Mouse (Mus musculus) macrophage (primary cell): ENCODE data around the gene Fcor. TPM values are rescaled to one million over a fixed set of nuclear protein-coding genes. Genes with fewer than 3 reads are reported as not detected.

ENCODE experiments used
- H3K27ac ChIP-seq: fragments of 350-480 bp; formaldehyde crosslinking; 2 replicates; pipeline ENCODE4 v1.9.0; 2021
- H3K36me3 ChIP-seq: fragments of 350-480 bp; formaldehyde crosslinking; 2 replicates; pipeline ENCODE4 v1.9.0; 2021; ENCODE audit errors: inconsistent target
- H3K4me3 ChIP-seq: fragments of 350-480 bp; formaldehyde crosslinking; 2 replicates; pipeline ENCODE4 v1.9.0; 2021; ENCODE audit errors: inconsistent target
- H3K79me2 ChIP-seq: fragments of 350-480 bp; formaldehyde crosslinking; 2 replicates; pipeline ENCODE4 v1.9.0; 2021; ENCODE audit errors: inconsistent target
- WGBS: methylation state at CpG from one replicate; pipeline ENCODE4 v1.1.7; 2026; ENCODE audit warnings: inconsistent platforms; ENCODE audit not compliant: missing documents; 5-methylcytosine and 5-hydroxymethylcytosine counted together
- polyA plus RNA-seq: library from polyadenylated mRNA; stranded (reverse); fragments of 250-400 nt; gene quantifications from 3 replicates; pipeline ENCODE4 v1.2.4, GENCODE M21; 2018; ENCODE audit warnings: inconsistent platforms

Fcor gene
- polyA plus RNA-seq, 1 experiment from 2014 or later = 1.5 TPM

- peaks cover 44% of the 10 kb centered on the region for H3K79me2 ChIP-seq
- peak within 1 kb of the TSS; percentile 46 for H3K27ac ChIP-seq
- peaks cover 32% of the 10 kb centered on the region for H3K36me3 ChIP-seq
- 1% methylated on average over 36 of the region's 37 CpGs for WGBS
- H3K4me3 ChIP-seq = peak within 1 kb of the TSS; percentile 99
Measured at GRCm38 (mm10) chr8:3621199-3621970, 50.8 kb downstream of the Fcor start, which contains the start of the genes Xab2 and Pet100. Gene Xab2 (minus strand): TSS chr8:3621316. Gene Pet100 (plus strand): TSS chr8:3621548.

Other genes starting within 250 kb of the Fcor start
- gene Pex11g, start 204.7 kb downstream of the Fcor start, polyA plus RNA-seq = 1.0 to 2.3 TPM (median 1.1 TPM) in 3 replicates
- gene Tex45, start 201.5 kb downstream of the Fcor start, polyA plus RNA-seq = not detected in 3 replicates
- gene Zfp358, start 179.2 kb downstream of the Fcor start, polyA plus RNA-seq = 7.9 to 23.2 TPM (median 13.3 TPM) in 3 replicates
- 50.2 to 92.5 TPM (median 73.4 TPM) in 3 replicates for gene Mcoln1, start 171.9 kb downstream of the Fcor start, polyA plus RNA-seq
- gene Pnpla6, start 157.0 kb downstream of the Fcor start, polyA plus RNA-seq = 10.2 to 19.0 TPM (median 11.7 TPM) in 3 replicates
- not detected in 3 replicates for gene C330021F23Rik, start 104.4 kb downstream of the Fcor start, polyA plus RNA-seq
- 0.52 to 1.1 TPM in 2 of 3 replicates, not detected in the other for gene Camsap3, start 85.1 kb downstream of the Fcor start, polyA plus RNA-seq
- gene Xab2, start 51.0 kb downstream of the Fcor start, polyA plus RNA-seq = 26.9 to 29.7 TPM (median 28.8 TPM) in 3 replicates
- 35.9 to 49.5 TPM (median 43.3 TPM) in 3 replicates for gene Pet100, start 50.8 kb downstream of the Fcor start, polyA plus RNA-seq
- not detected in 3 replicates for gene Pcp2, start 46.8 kb downstream of the Fcor start, polyA plus RNA-seq
- 121 to 243 TPM (median 173 TPM) in 3 replicates for gene Stxbp2, start 41.4 kb downstream of the Fcor start, polyA plus RNA-seq
- gene Retn, start 16.6 kb downstream of the Fcor start, polyA plus RNA-seq = not detected in 3 replicates
- 0.22 to 0.92 TPM (median 0.34 TPM) in 3 replicates for gene Mcemp1, start 6.6 kb downstream of the Fcor start, polyA plus RNA-seq
- gene Trappc5, start 3.9 kb upstream of the Fcor start, polyA plus RNA-seq = 7.0 to 10.2 TPM (median 7.1 TPM) in 3 replicates
- gene Fcer2a, start 21.8 kb upstream of the Fcor start, polyA plus RNA-seq = not detected in 3 replicates
- not detected in 3 replicates for gene Clec4g, start 48.3 kb upstream of the Fcor start, polyA plus RNA-seq
- 0.15 to 0.83 TPM in 2 of 3 replicates, not detected in the other for gene Cd209a, start 76.6 kb upstream of the Fcor start, polyA plus RNA-seq
- not detected in 3 replicates for gene Cd209e, start 181.9 kb upstream of the Fcor start, polyA plus RNA-seq
- gene Cd209d, start 206.2 kb upstream of the Fcor start, polyA plus RNA-seq = not detected in 3 replicates